Mouse (Mus musculus) olfactory bulb, adult 2 months (tissue): ENCODE measurements around the gene Washc3.

Experiments
- CTCF ChIP-seq: fragments of 200-500 bp; IDR thresholded peaks from 2 replicates; pipeline ENCODE4 v1.5.1; 2012; ENCODE audit warnings: low read depth, mild to moderate bottlenecking, low read length, moderate library complexity; ENCODE audit not compliant: insufficient read depth
- POLR2A ChIP-seq: fragments of 200-500 bp; IDR thresholded peaks from 2 replicates; pipeline ENCODE4 v1.6.1; 2012; ENCODE audit warnings: mild to moderate bottlenecking, low read depth, low read length, moderate library complexity; ENCODE audit not compliant: insufficient read depth

GRCm38 (mm10) chr10:88162096-88162495 is 38.8 kb upstream of the Washc3 start:
- TF ChIP-seq CTCF (no peak), POLR2A (no peak)
